Mouse (Mus musculus) forebrain, embryonic 12.5 days (tissue): ENCODE measurements around the gene Slc24a4. TPM values are rescaled to one million over a fixed set of nuclear protein-coding genes. Genes with fewer than 3 reads are reported as not detected.
A peak's percentile ranks its signal among the peaks of the same experiment; 100 is the strongest.
"Not testable (repeated sequence)": the region's sequence is repeated elsewhere in the genome, so short reads cannot be mapped to it uniquely, and the experiment has no call there.

Experiments
- ATAC-seq: fragments of 200-750 bp; cut with Nextera tagmentation; 2 replicates; pipeline ENCODE4 v1.8.0; 2017; ENCODE audit warnings: moderate TSS enrichment; ENCODE audit not compliant: low FRiP score
- H3K27ac ChIP-seq: fragments of 300-500 bp; sonication (generic); 2 replicates; pipeline ENCODE4 v1.5.1; 2016; ENCODE audit warnings: mild to moderate bottlenecking
- H3K27me3 ChIP-seq: fragments of 300-500 bp; sonication (generic); 2 replicates; pipeline ENCODE4 v1.6.1; 2016; ENCODE audit warnings: mild to moderate bottlenecking
- H3K36me3 ChIP-seq: fragments of 300-500 bp; sonication (generic); replicated peaks from 2 replicates; pipeline ENCODE4 v1.6.1; 2016; ENCODE audit warnings: mild to moderate bottlenecking
- H3K4me1 ChIP-seq: fragments of 300-500 bp; sonication (generic); 2 replicates; pipeline ENCODE4 v1.6.1; 2016
- H3K4me2 ChIP-seq: fragments of 300-500 bp; sonication (generic); 2 replicates; pipeline ENCODE4 v1.6.1; 2016; ENCODE audit warnings: mild to moderate bottlenecking, moderate library complexity
- H3K4me3 ChIP-seq: fragments of 300-500 bp; sonication (generic); replicated peaks from 2 replicates; pipeline ENCODE4 v1.5.1; 2016; ENCODE audit warnings: mild to moderate bottlenecking
- H3K9ac ChIP-seq: fragments of 300-500 bp; sonication (generic); 2 replicates; pipeline ENCODE4 v1.6.1; 2016; ENCODE audit warnings: mild to moderate bottlenecking
- H3K9me3 ChIP-seq: fragments of 300-500 bp; sonication (generic); 2 replicates; pipeline ENCODE4 v1.6.1; 2016
- WGBS: fragments of 180-500 bp; shearing (Covaris S2); methylation state at CpG from one replicate; pipeline ENCODE4 v1.1.7; 2016; 5-methylcytosine and 5-hydroxymethylcytosine counted together
- polyA plus RNA-seq: library from polyadenylated mRNA; unstranded; fragments of >200 nt; fragmentation: Nextera tagmentation; extraction: Ambion mirVana; gene quantifications from 2 replicates; pipeline ENCODE4 v1.2.1, GENCODE M21; 2016

The Slc24a4 gene
- polyA plus RNA-seq, 1 experiment from 2014 or later = 0.31 TPM

DNA sequence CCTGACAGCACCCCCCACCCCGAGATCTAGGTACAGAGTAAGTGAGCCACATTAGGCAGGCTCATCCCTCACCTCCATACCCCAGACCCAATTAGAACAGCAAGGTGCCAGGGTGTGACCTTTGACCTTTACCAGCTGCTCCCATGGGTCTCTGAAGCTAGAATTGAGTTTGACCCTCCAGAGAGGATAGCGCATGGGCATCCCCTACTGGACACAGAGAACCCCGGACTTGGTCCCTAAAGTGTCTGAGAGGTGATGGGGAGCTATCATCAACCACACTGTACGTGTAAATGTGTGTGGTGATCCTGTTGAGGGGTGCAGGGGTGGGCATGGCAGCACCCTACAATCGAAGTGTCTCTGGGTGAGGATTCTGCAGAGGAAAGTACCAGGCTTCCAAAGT lies 44.8 kb downstream of the Slc24a4 start:
- 89% methylated on average over 5 of the region's 5 CpGs for WGBS
- ATAC-seq = no peak
- H3K36me3 ChIP-seq = no peaks in the 10 kb centered on the region

DNA sequence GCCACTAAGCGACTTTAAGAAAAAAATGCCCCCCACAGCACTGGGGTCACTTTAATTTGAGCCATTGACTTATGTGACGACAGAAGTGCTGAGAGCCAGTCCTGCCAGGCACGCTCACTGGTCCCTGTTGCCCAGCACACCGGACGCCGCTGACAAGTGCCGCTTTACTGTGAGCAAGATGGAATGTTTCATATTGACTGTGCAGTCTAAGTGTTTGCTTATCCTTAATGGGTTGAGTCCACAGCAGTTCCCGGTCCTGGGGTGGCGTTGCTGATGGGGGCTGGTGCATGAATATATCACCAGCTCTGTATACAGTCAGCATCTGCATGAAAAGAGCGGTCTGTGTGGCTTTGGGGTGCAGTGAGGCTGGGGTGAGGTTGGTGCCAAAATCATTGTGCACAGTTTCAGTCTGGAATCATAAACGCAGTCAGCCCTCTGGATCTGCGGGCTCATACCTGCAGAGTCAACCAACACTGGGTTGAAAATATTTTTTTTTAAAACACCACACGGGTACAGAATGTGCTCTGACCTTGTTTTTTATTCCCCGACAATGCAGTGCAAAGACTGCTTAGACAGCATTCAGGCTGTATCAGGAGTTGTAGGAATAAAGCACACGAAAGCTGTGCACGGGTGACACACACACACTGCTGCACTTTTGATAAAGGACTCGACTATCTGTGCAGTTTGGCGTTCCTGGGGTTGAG lies 52.0 kb downstream of the Slc24a4 start:
- no peak for ATAC-seq
- Histone ChIP-seq H3K4me1 (no peaks in the 10 kb centered on the region; the same call in 1 of the 2 replicates), H3K36me3 (no peaks in the 10 kb centered on the region), H3K27ac (no peak overlapping the region), H3K4me3 (no peak overlapping the region), H3K9me3 (no peaks in the 10 kb centered on the region), H3K4me2 (no peak overlapping the region), H3K9ac (no peak overlapping the region), H3K27me3 (no peaks in the 10 kb centered on the region)
- WGBS = 91% methylated on average over 18 of the region's 18 CpGs

More for the DNA sequence above, 44.8 kb downstream of the Slc24a4 start:
- Histone ChIP-seq H3K27ac (no peak overlapping the region), H3K4me1 (no peaks in the 10 kb centered on the region), H3K4me2 (no peak overlapping the region), H3K9ac (no peak overlapping the region), H3K9me3 (no peaks in the 10 kb centered on the region), H3K27me3 (no peaks in the 10 kb centered on the region), H3K4me3 (no peak overlapping the region)

DNA sequence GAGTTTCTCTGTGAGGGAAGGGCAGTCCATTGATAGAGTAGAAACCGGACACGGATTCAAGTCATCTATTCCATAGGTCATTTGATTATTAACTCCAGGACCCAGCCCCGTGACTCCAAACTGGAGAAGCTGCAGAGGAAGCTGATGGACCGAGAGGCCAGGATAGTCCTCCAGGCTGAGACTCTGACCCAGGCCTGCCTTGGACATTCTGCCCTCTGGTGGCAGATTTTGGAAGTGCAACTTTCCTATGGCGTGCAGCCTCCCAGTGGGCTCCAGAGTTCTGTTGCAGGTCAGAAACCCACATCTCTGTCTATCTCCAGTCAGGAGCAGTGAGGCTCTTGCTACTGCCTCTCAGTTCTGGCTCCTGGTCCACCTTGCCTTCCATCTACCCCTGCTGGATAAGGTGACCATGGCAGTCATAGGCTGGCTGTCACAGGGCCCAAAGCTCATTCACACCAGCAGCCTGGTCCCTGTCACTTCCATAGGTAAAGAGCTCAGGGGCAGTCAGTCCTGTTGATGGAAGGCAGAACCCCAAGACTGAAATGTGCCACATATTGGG lies 53.3 kb downstream of the Slc24a4 start:
- no peaks in the 10 kb centered on the region for H3K27me3 ChIP-seq
- H3K36me3 ChIP-seq = no peaks in the 10 kb centered on the region
- no peak overlapping the region for H3K4me3 ChIP-seq
- H3K27ac ChIP-seq = no peak overlapping the region
- no peaks in the 10 kb centered on the region for H3K9me3 ChIP-seq
- no peaks in the 10 kb centered on the region; the same call in 1 of the 2 replicates for H3K4me1 ChIP-seq
- ATAC-seq = peak; percentile 46; the same call in 1 of the 2 replicates
- 42% methylated on average over 5 of the region's 5 CpGs for WGBS
- H3K4me2 ChIP-seq = no peak overlapping the region
- no peak overlapping the region for H3K9ac ChIP-seq

DNA sequence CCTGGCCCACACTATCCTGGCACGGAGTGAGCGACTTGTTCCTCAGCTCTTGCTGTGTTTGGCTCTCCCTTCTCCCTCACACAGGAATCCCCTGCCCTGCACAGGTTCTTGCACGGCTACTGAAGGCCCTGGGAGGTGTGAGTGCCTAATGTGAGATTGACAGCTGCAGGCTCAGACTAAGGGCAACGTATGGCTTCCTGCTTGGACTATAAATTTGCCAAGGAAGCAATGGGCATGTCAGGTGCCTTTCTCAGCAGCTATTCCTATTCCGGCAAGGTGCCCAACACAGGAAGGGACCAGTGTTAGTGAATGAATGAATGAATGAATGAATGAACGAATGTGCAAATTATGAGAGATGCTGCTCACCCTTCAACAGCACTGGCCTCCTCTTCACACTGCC lies 54.1 kb downstream of the Slc24a4 start:
- H3K27me3 ChIP-seq = no peaks in the 10 kb centered on the region
- H3K9me3 ChIP-seq = no peaks in the 10 kb centered on the region
- H3K4me2 ChIP-seq = no peak overlapping the region
- H3K27ac ChIP-seq = no peak overlapping the region
- H3K4me1 ChIP-seq = no peaks in the 10 kb centered on the region; the same call in 1 of the 2 replicates
- 87% methylated on average over 6 of the region's 6 CpGs for WGBS
- no peaks in the 10 kb centered on the region for H3K36me3 ChIP-seq
- H3K9ac ChIP-seq = no peak overlapping the region
- ATAC-seq = no peak
- no peak overlapping the region for H3K4me3 ChIP-seq

DNA sequence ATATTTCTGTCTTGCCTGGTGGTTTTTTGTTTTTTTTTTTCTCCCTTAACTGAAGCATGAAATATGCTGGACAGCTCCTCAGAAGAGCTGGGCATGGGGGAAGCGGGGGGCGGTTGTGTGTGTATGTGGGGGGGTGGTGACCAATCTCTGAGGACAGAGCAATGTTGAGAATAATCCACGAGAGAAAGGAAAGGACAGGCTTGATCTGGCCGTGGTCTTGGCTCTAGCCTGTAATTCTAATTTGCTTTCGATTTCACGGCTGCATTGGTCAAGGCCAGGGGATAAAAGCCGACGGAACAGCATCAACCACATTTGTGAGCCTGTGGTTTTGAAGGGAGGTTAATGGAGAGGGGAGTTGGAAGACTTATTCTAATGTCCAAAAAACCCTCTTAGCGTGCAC lies 54.7 kb downstream of the Slc24a4 start:
- ATAC-seq = no peak
- no peaks in the 10 kb centered on the region for H3K27me3 ChIP-seq
- H3K9me3 ChIP-seq = peaks cover 4% of the 10 kb centered on the region
- no peak overlapping the region for H3K4me3 ChIP-seq
- H3K27ac ChIP-seq = no peak overlapping the region
- 81% methylated on average over 9 of the region's 9 CpGs for WGBS
- no peak overlapping the region for H3K4me2 ChIP-seq
- no peaks in the 10 kb centered on the region; the same call in 1 of the 2 replicates for H3K4me1 ChIP-seq
- H3K36me3 ChIP-seq = no peaks in the 10 kb centered on the region
- H3K9ac ChIP-seq = no peak overlapping the region

DNA sequence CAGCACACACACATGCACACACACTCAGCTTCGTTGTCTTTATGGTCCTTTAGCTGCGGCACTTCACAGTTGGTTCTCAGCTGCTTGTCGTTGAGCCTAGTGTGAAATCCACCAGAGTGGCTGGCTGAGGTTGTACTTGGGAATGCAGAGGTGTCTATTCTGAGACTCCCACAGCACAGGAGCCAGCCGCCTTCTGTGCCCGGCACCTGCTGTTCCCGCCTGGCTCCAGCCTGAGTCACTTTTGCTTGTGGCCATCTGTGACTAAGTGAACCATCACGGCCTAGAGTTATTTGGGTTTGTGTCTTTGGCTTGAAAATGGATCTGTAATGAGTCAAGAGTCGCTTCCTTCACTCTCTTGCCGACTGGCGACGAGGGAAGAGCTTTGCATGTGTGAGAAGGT lies 62.3 kb downstream of the Slc24a4 start:
- no peak for ATAC-seq
- WGBS = 87% methylated on average over 11 of the region's 11 CpGs
- no peak overlapping the region for H3K9ac ChIP-seq
- H3K4me1 ChIP-seq = no peaks in the 10 kb centered on the region
- no peak overlapping the region for H3K27ac ChIP-seq
- no peak overlapping the region for H3K4me2 ChIP-seq
- H3K9me3 ChIP-seq = peaks cover 10% of the 10 kb centered on the region
- H3K4me3 ChIP-seq = no peak overlapping the region
- no peaks in the 10 kb centered on the region for H3K36me3 ChIP-seq
- H3K27me3 ChIP-seq = no peaks in the 10 kb centered on the region

DNA sequence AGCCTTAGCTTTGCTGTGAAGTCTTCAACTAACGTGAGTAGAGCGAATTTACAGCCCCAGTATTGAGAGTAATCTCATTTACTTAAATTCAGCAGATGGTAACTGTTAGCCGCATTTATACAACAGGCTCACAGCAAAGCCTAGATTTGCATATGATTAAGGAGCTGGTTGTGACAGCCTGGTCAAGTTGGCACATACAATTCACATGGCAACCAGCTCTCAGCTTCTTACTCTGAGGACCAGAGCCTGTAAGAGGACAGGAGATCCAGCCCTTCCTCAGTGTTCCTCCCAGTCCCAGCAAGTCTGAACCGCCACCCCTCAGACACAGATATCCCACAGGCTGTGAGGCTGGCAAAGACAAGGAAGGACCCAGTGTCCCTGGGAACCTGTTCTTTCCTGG lies 73.0 kb downstream of the Slc24a4 start:
- Histone ChIP-seq H3K27ac (0 out of 2 replicates have a peak overlapping the region, but pooled peaks have one; percentile 53), H3K36me3 (no peaks in the 10 kb centered on the region), H3K9ac (no peak overlapping the region)

DNA sequence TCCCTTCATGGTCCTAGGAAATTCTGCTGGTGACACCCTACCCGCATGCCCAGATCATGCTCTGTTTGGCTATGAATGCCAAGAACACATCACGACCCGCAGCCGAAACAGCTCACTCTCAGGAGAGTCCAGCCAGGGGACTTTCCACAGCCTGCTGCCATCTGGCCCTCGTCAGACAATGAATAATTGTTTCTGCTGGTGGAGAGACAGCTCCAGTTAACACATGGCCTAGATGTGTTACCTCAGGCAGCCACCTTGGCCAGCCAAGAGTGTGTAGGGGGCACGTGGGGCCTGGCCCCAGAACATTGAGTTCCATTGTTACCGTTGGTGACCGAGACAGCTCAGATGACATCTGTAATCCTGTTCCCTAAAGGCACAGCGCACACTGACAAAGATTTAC lies 74.4 kb downstream of the Slc24a4 start:
- Histone ChIP-seq H3K9me3 (no peaks in the 10 kb centered on the region), H3K4me1 (peaks cover 31% of the 10 kb centered on the region), H3K4me3 (no peak overlapping the region), H3K36me3 (no peaks in the 10 kb centered on the region), H3K27ac (no peak overlapping the region), H3K9ac (no peak overlapping the region), H3K27me3 (no peaks in the 10 kb centered on the region), H3K4me2 (no peak overlapping the region)
- no peak for ATAC-seq
- 63% methylated on average over 9 of the region's 9 CpGs for WGBS

More for the DNA sequence above, 73.0 kb downstream of the Slc24a4 start:
- Histone ChIP-seq H3K4me2 (no peak overlapping the region), H3K27me3 (no peaks in the 10 kb centered on the region), H3K4me1 (peaks cover 31% of the 10 kb centered on the region), H3K4me3 (no peak overlapping the region), H3K9me3 (no peaks in the 10 kb centered on the region)
- ATAC-seq = peak; percentile 74; the same call in 1 of the 2 replicates
- WGBS = 37% methylated on average over 4 of the region's 4 CpGs

DNA sequence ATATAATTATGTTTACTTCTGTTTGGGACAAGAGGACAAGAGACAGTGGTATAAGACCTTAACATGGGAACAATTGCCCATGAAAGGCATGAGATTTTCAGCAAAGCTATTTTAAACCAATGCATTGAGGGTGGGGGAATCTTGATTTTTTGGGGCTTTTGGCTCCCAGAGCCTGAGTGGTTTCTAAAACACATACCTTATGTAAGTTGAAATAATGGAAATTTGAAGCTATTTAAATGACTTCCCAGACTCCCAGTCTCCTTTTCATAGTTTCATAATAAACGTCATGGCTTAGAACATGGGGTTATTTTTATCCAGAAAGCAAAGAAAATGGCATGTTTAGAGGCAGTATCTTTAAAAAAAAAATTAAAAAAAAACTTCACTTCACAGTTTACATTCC lies 77.9 kb downstream of the Slc24a4 start:
- H3K27me3 ChIP-seq = no peaks in the 10 kb centered on the region
- no peak for ATAC-seq
- peaks cover 15% of the 10 kb centered on the region for H3K4me1 ChIP-seq
- H3K4me3 ChIP-seq = no peak overlapping the region
- WGBS = 80% methylated on average over 1 of the region's 1 CpGs
- H3K9ac ChIP-seq = no peak overlapping the region
- H3K27ac ChIP-seq = no peak overlapping the region
- H3K4me2 ChIP-seq = no peak overlapping the region
- no peaks in the 10 kb centered on the region for H3K36me3 ChIP-seq
- no peaks in the 10 kb centered on the region for H3K9me3 ChIP-seq

DNA sequence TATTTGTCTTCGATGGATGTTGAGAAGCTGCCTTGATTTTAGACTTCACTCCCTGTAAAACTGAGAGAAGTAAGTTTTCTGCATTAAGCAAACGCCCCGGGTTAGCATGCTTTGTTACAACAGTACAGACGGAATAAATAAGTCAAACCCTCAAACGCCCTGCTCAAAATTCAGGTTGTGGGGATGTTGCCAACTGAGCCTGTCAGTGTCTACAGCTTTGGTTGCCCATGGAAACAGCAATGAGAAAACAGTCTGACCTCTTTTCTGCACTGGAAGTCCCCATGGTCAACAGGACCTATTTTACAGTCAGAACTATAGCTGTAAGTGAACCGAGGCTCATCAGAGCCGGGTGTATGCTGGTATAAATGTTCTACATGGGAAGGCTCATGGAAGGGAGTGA lies 78.7 kb downstream of the Slc24a4 start:
- no peak for ATAC-seq
- Histone ChIP-seq H3K36me3 (no peaks in the 10 kb centered on the region), H3K9ac (no peak overlapping the region), H3K27ac (no peak overlapping the region), H3K4me2 (no peak overlapping the region), H3K4me3 (no peak overlapping the region), H3K9me3 (no peaks in the 10 kb centered on the region), H3K4me1 (peaks cover 8% of the 10 kb centered on the region), H3K27me3 (no peaks in the 10 kb centered on the region)
- WGBS = 94% methylated on average over 7 of the region's 7 CpGs

DNA sequence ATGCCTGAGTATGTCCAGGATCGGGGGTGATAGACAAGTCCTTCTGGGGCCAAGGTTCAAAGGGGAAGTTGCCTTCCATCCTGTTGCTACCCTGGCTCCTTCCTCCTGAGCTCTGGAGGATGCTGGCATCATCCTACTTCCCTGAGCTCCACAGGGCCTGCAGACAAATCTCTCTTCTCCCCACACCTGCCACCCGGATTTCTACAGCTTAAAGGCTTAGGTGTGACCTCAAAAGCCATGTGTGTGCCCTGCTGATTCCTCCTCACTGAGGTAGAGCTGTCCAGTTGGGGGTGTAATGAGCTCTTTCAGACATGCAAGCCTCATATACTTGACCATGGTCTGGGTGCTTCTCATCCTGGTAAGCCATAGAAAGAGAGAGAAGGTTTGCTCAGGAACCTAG lies 82.3 kb downstream of the Slc24a4 start:
- ATAC-seq = no peak
- H3K27ac ChIP-seq = no peak overlapping the region
- no peaks in the 10 kb centered on the region for H3K27me3 ChIP-seq
- H3K4me2 ChIP-seq = no peak overlapping the region
- H3K4me1 ChIP-seq = no peaks in the 10 kb centered on the region
- WGBS = 84% methylated on average over 2 of the region's 2 CpGs
- H3K36me3 ChIP-seq = no peaks in the 10 kb centered on the region
- H3K9me3 ChIP-seq = no peaks in the 10 kb centered on the region
- no peak overlapping the region for H3K4me3 ChIP-seq
- no peak overlapping the region for H3K9ac ChIP-seq

DNA sequence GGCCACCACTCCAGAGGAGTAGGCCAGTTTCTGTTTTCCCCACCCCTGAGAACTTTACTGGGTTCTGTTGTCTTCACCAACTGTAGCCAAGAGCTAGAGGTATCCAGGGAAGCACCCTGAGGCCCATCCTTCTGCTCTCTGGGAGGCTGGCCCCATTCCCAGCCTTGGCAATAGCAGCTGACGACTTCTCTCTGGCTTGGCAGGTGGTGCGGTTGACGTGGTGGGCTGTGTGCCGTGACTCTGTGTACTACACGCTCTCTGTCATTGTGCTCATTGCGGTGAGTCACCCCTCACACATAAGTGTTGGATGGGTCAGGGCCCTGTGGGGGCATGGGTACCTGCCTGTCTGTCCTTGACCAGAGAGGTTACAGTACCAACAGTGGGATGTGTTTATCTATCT lies 94.9 kb downstream of the Slc24a4 start:
- H3K9ac ChIP-seq = no peak overlapping the region
- H3K9me3 ChIP-seq = no peaks in the 10 kb centered on the region
- no peak for ATAC-seq
- H3K4me2 ChIP-seq = no peak overlapping the region
- H3K27me3 ChIP-seq = no peaks in the 10 kb centered on the region
- no peaks in the 10 kb centered on the region for H3K4me1 ChIP-seq
- no peak overlapping the region for H3K27ac ChIP-seq
- H3K36me3 ChIP-seq = no peaks in the 10 kb centered on the region
- WGBS = 91% methylated on average over 6 of the region's 6 CpGs
- no peak overlapping the region for H3K4me3 ChIP-seq

DNA sequence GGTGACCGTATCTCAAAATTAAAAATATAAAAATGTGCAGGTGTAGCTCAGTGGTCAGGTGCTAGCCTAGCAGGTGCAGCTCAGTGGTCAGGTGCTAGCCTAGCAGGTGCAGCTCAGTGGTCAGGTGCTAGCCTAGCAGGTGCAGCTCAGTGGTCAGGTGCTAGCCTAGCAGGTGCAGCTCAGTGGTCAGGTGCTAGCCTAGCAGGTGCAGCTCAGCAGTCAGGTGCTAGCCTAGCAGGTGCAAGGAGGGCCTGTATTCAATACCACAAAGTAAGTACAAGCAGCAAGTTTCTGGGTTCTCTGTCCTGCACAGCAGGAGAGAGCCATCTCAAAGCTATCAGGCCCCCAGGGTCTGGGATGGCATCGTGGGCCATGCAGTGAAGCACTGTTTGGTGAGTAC lies 95.6 kb downstream of the Slc24a4 start:
- not testable (repeated sequence) for H3K4me3 ChIP-seq, H3K27ac ChIP-seq, H3K4me1 ChIP-seq, H3K9me3 ChIP-seq, H3K9ac ChIP-seq, H3K27me3 ChIP-seq, H3K4me2 ChIP-seq, H3K36me3 ChIP-seq, ATAC-seq
- 87% methylated on average over 2 of the region's 2 CpGs for WGBS
